Comparison of ENCODE assay signal across 8 mouse cellular contexts in the genomic region with DNA sequence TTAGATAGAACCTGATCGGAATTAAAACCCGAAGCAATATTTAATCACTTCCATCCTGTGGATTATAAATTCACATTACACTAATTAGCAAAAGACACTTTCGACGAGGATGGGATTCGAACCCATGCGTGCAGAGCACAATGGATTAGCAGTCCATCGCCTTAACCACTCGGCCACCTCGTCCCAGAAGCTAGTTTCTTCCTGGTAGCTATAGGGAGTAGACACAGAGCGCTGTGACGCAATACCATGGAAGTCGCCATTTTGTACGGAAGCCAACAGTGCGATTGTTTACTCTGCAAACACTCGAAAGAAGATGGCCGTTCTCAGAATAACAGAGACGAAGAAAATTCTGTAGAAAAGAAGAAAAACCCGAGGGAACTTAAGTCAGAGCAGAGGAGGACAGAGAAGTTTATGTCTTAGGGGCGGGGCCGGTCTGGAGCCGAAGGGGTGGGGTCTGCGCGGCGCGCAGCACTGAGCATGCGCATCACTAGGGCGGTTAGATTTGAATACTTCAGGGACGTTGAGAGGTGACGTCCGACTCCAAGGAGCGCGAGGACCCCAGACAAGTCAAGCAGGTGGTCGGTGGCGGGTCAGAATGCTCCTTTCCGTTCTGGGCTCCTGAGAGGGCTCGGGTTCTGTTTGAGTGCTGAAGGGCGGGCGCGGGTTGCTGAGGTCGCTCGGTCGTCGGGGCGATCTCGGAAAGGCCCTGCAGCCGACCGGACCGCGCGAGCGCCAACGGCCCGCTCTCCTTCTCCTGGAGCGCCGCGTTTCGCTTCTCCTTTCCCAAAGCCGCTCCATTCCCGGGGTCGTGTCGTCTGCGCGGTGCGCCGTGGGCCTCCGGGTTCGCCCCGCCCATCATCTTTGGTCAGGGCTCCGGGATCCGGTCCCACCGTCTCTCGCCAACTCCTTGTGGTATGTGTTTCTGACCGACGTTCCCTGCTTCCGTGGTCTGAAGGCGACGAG. TPM values are rescaled to one million over a fixed set of nuclear protein-coding genes. Genes with fewer than 3 reads are reported as not detected.
DNase-seq lines count a peak whose midpoint lies in the region; ATAC-seq lines count a peak whose summit lies in the region.

A gene (plus strand): TSS at position 471 of the 963 bp plus-strand sequence.

- DNase-seq in adipocyte (ENCODE audit: low spot score): peak; percentile 97
- DNase-seq in embryo, embryonic 10 days (ENCODE audit: low spot score): peak; percentile 97
- peak; percentile 88 for DNase-seq in gastrocnemius, postnatal 14 days
- DNase-seq in left cerebral cortex, postnatal 10 days (ENCODE audit: extremely low spot score in 1 of 2, low spot score in 2 of 2): peak; percentile 93 to 94
- peak; percentile 94 for DNase-seq in right cerebral cortex, postnatal 25 days
- peak; percentile 92 to 95 for DNase-seq in urinary bladder, postnatal 4 days (ENCODE audit: low spot score in 2 of 2)

- intact Hi-C loops in gastrocnemius, postnatal 14 days (cut with DNase I; ENCODE audit: low total_unique reads): no loop called here
- intact Hi-C loops in left cerebral cortex, postnatal 10 days (cut with DNase I): loop anchor here (5.0 to 10.0 kb wide), 2 partner anchors 65 to 138 kb away; a partner anchor contains a TSS

- peak; percentile 93 for ATAC-seq in inflammation-experienced regulatory T-cells, adult 6 months
- ATAC-seq in megakaryocyte-erythroid progenitor cell, adult 5-6 weeks (replicated peaks; ENCODE audit: low FRiP score, low TSS enrichment, poor library complexity, severe bottlenecking): peak; percentile 76

RNA-seq across cellular contexts. Expression of the gene that starts here (rescaled TPM):
- total RNA-seq in gastrocnemius, postnatal 14 days (2021): 1 to 10 TPM; 2.2 to 2.3 TPM
- 10 to 100 TPM in 1 of 3 experiments, 1 to 10 TPM in 2; 4.6 to 49.6 (median 6.9) TPM for polyA plus RNA-seq in inflammation-experienced regulatory T-cells, adult 6 months (2017; shearing (Covaris generic))
- 1 to 10 TPM; 1.4 to 1.6 TPM for total RNA-seq in left cerebral cortex, postnatal 10 days (2021)
- 79.0 and 81.2 TPM in 2 replicates for total RNA-seq in megakaryocyte-erythroid progenitor cell, adult 5-6 weeks (2014; fragmentation: Nextera tagmentation)
- total RNA-seq in megakaryocyte-erythroid progenitor cell, adult 5-6 weeks (2017): 89.9 and 91.0 TPM in 2 replicates

Comparison
In these comparisons a context has a peak if more than half of its experiments do, and no peak if none do; other contexts are left out.
1. Peak in every context shown above with its lines: DNase-seq and ATAC-seq.
2. RNA of the gene that starts here (total RNA-seq): 79.0 to 91.0 TPM in megakaryocyte-erythroid progenitor cell, adult 5-6 weeks; 2.2 to 2.3 TPM in gastrocnemius, postnatal 14 days and 1.4 to 1.6 TPM in left cerebral cortex, postnatal 10 days; every median in the first group is over 10 times any median in the second.